Mouse (Mus musculus): ENCODE data around the gene 2410137M14Rik. TPM values are rescaled to one million over a fixed set of nuclear protein-coding genes. Genes with fewer than 3 reads are reported as not detected.

Gene 2410137M14Rik
- polyA plus RNA-seq, 1 experiment from 2014 or later = not detected

- no peak for ATAC-seq
- Histone ChIP-seq H3K36me3 (ENCODE audit: control insufficient read depth, insufficient read depth, low read length) (no peaks in the 10 kb centered on the region), H3K9me3 (replicated peaks; ENCODE audit: control insufficient read depth, low read length) (no peaks in the 10 kb centered on the region), H3K4me3 (ENCODE audit: low read depth, low read length) (no peak within 1 kb of the TSS), H3K9ac (ENCODE audit: low read length) (0 out of 2 replicates have a peak within 1 kb of the TSS, but pooled peaks have one; percentile 8), H3K4me1 (ENCODE audit: control insufficient read depth, insufficient read depth, low read length) (no peaks in the 10 kb centered on the region), H3K4me2 (ENCODE audit: low read length) (0 out of 2 replicates have a peak within 1 kb of the TSS, but pooled peaks have one; percentile 12), H3K27me3 (replicated peaks; ENCODE audit: control insufficient read depth, insufficient read depth, low read length) (peaks cover 17% of the 10 kb centered on the region), H3K27ac (ENCODE audit: low read depth, low read length) (no peak within 1 kb of the TSS)
- DNase-seq (ENCODE audit: low spot score) = no peak
- 27% methylated on average over 5 of the region's 5 CpGs for WGBS
Observed at GRCm38 (mm10) chr17:36989437-36989836, 8.4 kb upstream of the 2410137M14Rik start, which contains the start of gene H2-M5. TSS of gene H2-M5 (minus strand) at chr17:36989537.

GRCm38 (mm10) chr17:36988475-36988874 lies 7.4 kb upstream of the 2410137M14Rik start:
- Histone ChIP-seq H3K27me3 (replicated peaks; ENCODE audit: control insufficient read depth, insufficient read depth, low read length) (peaks cover 17% of the 10 kb centered on the region), H3K9me3 (replicated peaks; ENCODE audit: control insufficient read depth, low read length) (no peaks in the 10 kb centered on the region), H3K27ac (ENCODE audit: low read depth, low read length) (no peak overlapping the region), H3K4me1 (ENCODE audit: control insufficient read depth, insufficient read depth, low read length) (no peaks in the 10 kb centered on the region), H3K36me3 (ENCODE audit: control insufficient read depth, insufficient read depth, low read length) (no peaks in the 10 kb centered on the region), H3K4me2 (ENCODE audit: low read length) (0 out of 2 replicates have a peak overlapping the region, but pooled peaks have one; percentile 12), H3K9ac (ENCODE audit: low read length) (0 out of 2 replicates have a peak overlapping the region, but pooled peaks have one; percentile 8), H3K4me3 (ENCODE audit: low read depth, low read length) (no peak overlapping the region)
- DNase-seq (ENCODE audit: low spot score) = no peak
- 8% methylated on average over 24 of the region's 24 CpGs for WGBS
- no peak for ATAC-seq

DNA sequence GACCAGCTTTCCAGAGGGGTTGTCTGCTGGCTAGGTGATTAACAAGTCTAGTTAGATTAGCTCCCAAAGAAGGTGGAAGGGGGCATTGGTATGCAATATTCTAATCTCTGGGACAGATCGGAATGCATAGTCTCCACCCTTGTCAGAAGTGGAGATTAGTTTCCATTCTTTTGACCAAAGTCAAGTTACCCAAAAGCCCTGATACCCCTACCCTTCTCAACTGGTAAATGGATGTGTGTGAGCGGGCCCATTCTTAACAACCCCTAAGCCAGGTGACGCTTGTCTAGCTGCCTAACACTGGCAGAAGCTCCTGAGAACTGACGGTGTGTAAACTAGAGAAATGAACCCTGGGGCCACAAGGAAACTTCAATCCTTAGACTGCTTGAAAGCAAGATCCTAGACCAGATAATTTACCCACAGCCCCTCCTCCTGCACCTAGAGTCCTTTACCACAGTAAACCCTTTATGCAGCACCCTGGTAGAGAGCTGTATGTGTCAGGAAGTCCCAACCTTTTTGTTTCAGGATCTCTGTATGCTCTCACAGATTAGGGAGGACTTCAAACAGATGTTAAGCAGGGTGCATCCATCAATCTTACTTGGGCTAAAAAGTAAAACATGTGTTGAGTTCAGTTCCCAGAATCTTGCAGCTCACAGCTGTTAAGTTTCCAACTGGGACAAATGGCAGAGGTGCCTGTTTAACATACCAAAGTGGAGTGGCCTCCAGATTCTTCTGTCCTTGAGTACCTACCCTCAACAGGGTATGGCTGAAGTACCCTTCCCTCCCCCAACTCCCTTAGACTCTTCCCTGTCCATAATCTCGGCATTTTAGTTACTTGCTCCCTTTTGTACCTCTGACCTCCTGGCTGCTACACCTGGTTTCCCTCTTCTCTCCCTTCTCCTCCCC lies 1.5 kb upstream of the 2410137M14Rik start:
- Histone ChIP-seq H3K27ac (ENCODE audit: low read depth, low read length) (no peak overlapping the region), H3K27me3 (replicated peaks; ENCODE audit: control insufficient read depth, insufficient read depth, low read length) (no peaks in the 10 kb centered on the region), H3K36me3 (ENCODE audit: control insufficient read depth, insufficient read depth, low read length) (no peaks in the 10 kb centered on the region), H3K9ac (ENCODE audit: low read length) (no peak overlapping the region), H3K4me3 (ENCODE audit: low read depth, low read length) (no peak overlapping the region), H3K4me1 (ENCODE audit: control insufficient read depth, insufficient read depth, low read length) (no peaks in the 10 kb centered on the region), H3K9me3 (replicated peaks; ENCODE audit: control insufficient read depth, low read length) (no peaks in the 10 kb centered on the region), H3K4me2 (ENCODE audit: low read length) (no peak overlapping the region)
- 41% methylated on average over 5 of the region's 5 CpGs for WGBS
- ATAC-seq (no peak), DNase-seq (ENCODE audit: low spot score) (no peak)

DNA sequence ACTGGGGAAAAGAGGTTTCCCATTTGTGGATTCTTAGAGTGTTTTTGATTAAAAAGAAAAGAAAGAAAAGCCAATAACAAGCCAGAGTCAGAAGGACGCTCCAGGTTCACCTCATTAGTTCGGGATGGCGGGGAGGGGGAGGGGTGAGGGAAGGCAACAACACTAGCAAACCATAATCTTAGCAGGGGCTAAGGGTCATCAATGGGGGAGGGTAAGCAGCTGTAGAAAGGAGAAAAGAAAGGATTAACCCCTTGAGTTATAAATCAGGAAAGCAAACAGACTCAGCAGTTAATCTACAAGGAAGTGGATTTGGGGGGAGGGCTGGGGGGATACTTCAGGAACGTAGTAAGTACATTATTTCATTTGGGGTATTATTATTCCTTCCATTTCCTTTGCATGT lies 808 bp upstream of the 2410137M14Rik start:
- Histone ChIP-seq H3K27ac (ENCODE audit: low read depth, low read length) (no peak overlapping the region), H3K4me3 (ENCODE audit: low read depth, low read length) (no peak overlapping the region), H3K36me3 (ENCODE audit: control insufficient read depth, insufficient read depth, low read length) (no peaks in the 10 kb centered on the region), H3K9ac (ENCODE audit: low read length) (no peak overlapping the region), H3K4me2 (ENCODE audit: low read length) (no peak overlapping the region), H3K9me3 (replicated peaks; ENCODE audit: control insufficient read depth, low read length) (no peaks in the 10 kb centered on the region), H3K27me3 (replicated peaks; ENCODE audit: control insufficient read depth, insufficient read depth, low read length) (no peaks in the 10 kb centered on the region), H3K4me1 (ENCODE audit: control insufficient read depth, insufficient read depth, low read length) (no peaks in the 10 kb centered on the region)
- DNase-seq (ENCODE audit: low spot score) (no peak), ATAC-seq (no peak)
- 9% methylated on average over 4 of the region's 4 CpGs for WGBS

DNA sequence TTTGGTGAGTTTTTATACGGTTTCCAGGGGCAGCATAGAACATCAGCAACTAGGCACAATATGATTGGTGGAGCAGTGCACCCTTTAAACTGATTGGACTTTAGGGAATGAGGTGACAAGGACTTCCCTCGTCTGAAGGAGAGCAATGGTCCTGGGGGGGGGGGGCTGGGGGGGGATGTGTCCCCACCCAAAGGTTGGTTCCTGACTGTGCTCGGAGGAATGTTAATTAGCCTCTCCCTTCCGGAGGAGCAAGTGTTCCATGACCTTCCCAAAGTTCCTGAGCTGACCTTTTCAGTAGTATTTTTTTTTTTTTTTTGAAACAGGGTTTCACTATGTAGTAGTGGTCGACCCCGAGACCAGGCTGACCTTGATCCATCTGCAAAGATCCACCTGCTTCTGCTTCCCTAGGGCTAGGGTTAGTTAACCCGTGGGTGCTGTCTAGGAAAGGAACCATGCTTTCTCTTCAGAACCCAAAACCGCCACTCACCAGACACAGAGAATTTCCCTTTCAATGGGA lies 7.7 kb downstream of the 2410137M14Rik start:
- Histone ChIP-seq H3K27ac (ENCODE audit: low read depth, low read length) (no peak overlapping the region), H3K27me3 (replicated peaks; ENCODE audit: control insufficient read depth, insufficient read depth, low read length) (no peaks in the 10 kb centered on the region), H3K4me3 (ENCODE audit: low read depth, low read length) (no peak overlapping the region), H3K36me3 (ENCODE audit: control insufficient read depth, insufficient read depth, low read length) (no peaks in the 10 kb centered on the region), H3K9me3 (replicated peaks; ENCODE audit: control insufficient read depth, low read length) (no peaks in the 10 kb centered on the region), H3K9ac (ENCODE audit: low read length) (no peak overlapping the region), H3K4me2 (ENCODE audit: low read length) (no peak overlapping the region), H3K4me1 (ENCODE audit: control insufficient read depth, insufficient read depth, low read length) (no peaks in the 10 kb centered on the region)
- DNase-seq (ENCODE audit: low spot score) (no peak), ATAC-seq (no peak)
- WGBS = 71% methylated on average over 8 of the region's 8 CpGs

GRCm38 (mm10) chr17:36972791-36973190 lies 8.2 kb downstream of the 2410137M14Rik start:
- DNase-seq (ENCODE audit: low spot score) (no peak), ATAC-seq (no peak)
- no peaks in the 10 kb centered on the region for H3K27me3 ChIP-seq (replicated peaks; ENCODE audit: control insufficient read depth, insufficient read depth, low read length)
- H3K9ac ChIP-seq (ENCODE audit: low read length) = no peak overlapping the region
- WGBS = 93% methylated on average over 3 of the region's 3 CpGs
- no peaks in the 10 kb centered on the region for H3K4me1 ChIP-seq (ENCODE audit: control insufficient read depth, insufficient read depth, low read length)
- no peak overlapping the region for H3K4me3 ChIP-seq (ENCODE audit: low read depth, low read length)
- H3K27ac ChIP-seq (ENCODE audit: low read depth, low read length) = no peak overlapping the region
- no peak overlapping the region for H3K4me2 ChIP-seq (ENCODE audit: low read length)
- H3K9me3 ChIP-seq (replicated peaks; ENCODE audit: control insufficient read depth, low read length) = no peaks in the 10 kb centered on the region
- H3K36me3 ChIP-seq (ENCODE audit: control insufficient read depth, insufficient read depth, low read length) = no peaks in the 10 kb centered on the region

GRCm38 (mm10) chr17:36971172-36971850 lies 9.7 kb downstream of the 2410137M14Rik start:
- no peak overlapping the region for H3K27ac ChIP-seq (ENCODE audit: low read depth, low read length)
- no peaks in the 10 kb centered on the region for H3K9me3 ChIP-seq (replicated peaks; ENCODE audit: control insufficient read depth, low read length)
- no peak overlapping the region for H3K4me2 ChIP-seq (ENCODE audit: low read length)
- H3K9ac ChIP-seq (ENCODE audit: low read length) = no peak overlapping the region
- WGBS = 93% methylated on average over 6 of the region's 6 CpGs
- H3K36me3 ChIP-seq (ENCODE audit: control insufficient read depth, insufficient read depth, low read length) = no peaks in the 10 kb centered on the region
- H3K27me3 ChIP-seq (replicated peaks; ENCODE audit: control insufficient read depth, insufficient read depth, low read length) = no peaks in the 10 kb centered on the region
- H3K4me3 ChIP-seq (ENCODE audit: low read depth, low read length) = no peak overlapping the region
- no peak for DNase-seq (ENCODE audit: low spot score)
- no peaks in the 10 kb centered on the region for H3K4me1 ChIP-seq (ENCODE audit: control insufficient read depth, insufficient read depth, low read length)
- ATAC-seq = no peak

GRCm38 (mm10) chr17:36970316-36970890 lies 10.6 kb downstream of the 2410137M14Rik start:
- Histone ChIP-seq H3K4me3 (ENCODE audit: low read depth, low read length) (no peak overlapping the region), H3K36me3 (ENCODE audit: control insufficient read depth, insufficient read depth, low read length) (no peaks in the 10 kb centered on the region), H3K4me1 (ENCODE audit: control insufficient read depth, insufficient read depth, low read length) (no peaks in the 10 kb centered on the region), H3K27me3 (replicated peaks; ENCODE audit: control insufficient read depth, insufficient read depth, low read length) (no peaks in the 10 kb centered on the region), H3K4me2 (ENCODE audit: low read length) (no peak overlapping the region), H3K9ac (ENCODE audit: low read length) (no peak overlapping the region), H3K9me3 (replicated peaks; ENCODE audit: control insufficient read depth, low read length) (no peaks in the 10 kb centered on the region), H3K27ac (ENCODE audit: low read depth, low read length) (no peak overlapping the region)
- WGBS = 89% methylated on average over 14 of the region's 14 CpGs
- ATAC-seq (no peak), DNase-seq (ENCODE audit: low spot score) (no peak)

All from forebrain, embryonic 14.5 days (tissue).